Mouse (Mus musculus): Measurements from ENCODE around the gene Tatdn3. TPM values are rescaled to one million over a fixed set of nuclear protein-coding genes. Genes with fewer than 3 reads are reported as not detected.

Gene Tatdn3
- total and polyA plus RNA-seq, 2 experiments = 9.4 to 16.3 TPM

GRCm38 (mm10) chr1:191020217-191020924 lies 42.4 kb downstream of the Tatdn3 start:
- DNase-seq (ENCODE audit: extremely low read depth, low read depth, low spot score) = no peak
- Histone ChIP-seq H3K36me3 (ENCODE audit: control insufficient read depth, insufficient read depth, low read length) (peaks cover 1% of the 10 kb centered on the region; the same call in 1 of the 2 replicates), H3K27me3 (ENCODE audit: control insufficient read depth, insufficient read depth, low read length) (no peaks in the 10 kb centered on the region), H3K4me1 (ENCODE audit: control insufficient read depth, insufficient read depth, low read length) (peaks cover 5% of the 10 kb centered on the region), H3K79me2 (ENCODE audit: control insufficient read depth, insufficient read depth, low read length) (no peaks in the 10 kb centered on the region; the same call in 1 of the 2 replicates), H3K9ac (ENCODE audit: low read depth, low read length) (no peak overlapping the region), H3K4me3 (ENCODE audit: insufficient read depth, low read depth, low read length) (no peak overlapping the region), H3K27ac (replicated peaks; ENCODE audit: insufficient read depth, low read depth, low read length) (no peak overlapping the region)
- TF ChIP-seq POLR2A (IDR thresholded peaks at IDR 0.05; ENCODE audit: extremely low read depth, insufficient read depth, low read length) = no peak
- TF ChIP-seq CTCF (IDR thresholded peaks at IDR 0.05; ENCODE audit: low read depth, low read length) = no peak
- 86% methylated on average over 3 of the region's 3 CpGs for WGBS

DNA sequence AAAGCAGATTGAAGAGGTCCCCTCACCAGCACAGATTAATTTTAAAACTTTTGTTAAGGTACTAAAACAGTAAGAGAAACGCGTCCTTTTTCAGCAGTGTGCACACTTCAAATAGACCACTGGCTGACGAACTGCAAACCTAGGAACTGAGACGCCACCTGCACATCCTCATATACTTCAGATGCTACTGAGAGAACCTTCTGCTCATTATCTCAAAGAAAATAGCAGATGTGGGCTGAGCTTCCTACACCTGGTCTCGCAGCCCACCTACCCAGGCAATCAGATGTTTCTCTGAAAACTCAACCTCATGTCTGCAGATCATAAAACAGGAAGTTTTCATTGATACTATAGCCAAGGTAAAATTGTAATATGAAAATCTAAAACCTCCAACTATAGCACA lies 42.9 kb downstream of the Tatdn3 start:
- DNase-seq (ENCODE audit: extremely low read depth, low read depth, low spot score) = no peak
- WGBS = 95% methylated on average over 5 of the region's 5 CpGs
- H3K27ac ChIP-seq (replicated peaks; ENCODE audit: insufficient read depth, low read depth, low read length) = no peak overlapping the region
- no peak overlapping the region for H3K9ac ChIP-seq (ENCODE audit: low read depth, low read length)
- no peaks in the 10 kb centered on the region for H3K27me3 ChIP-seq (ENCODE audit: control insufficient read depth, insufficient read depth, low read length)
- no peaks in the 10 kb centered on the region for H3K79me2 ChIP-seq (ENCODE audit: control insufficient read depth, insufficient read depth, low read length)
- H3K4me1 ChIP-seq (ENCODE audit: control insufficient read depth, insufficient read depth, low read length) = no peaks in the 10 kb centered on the region
- TF ChIP-seq POLR2A (IDR thresholded peaks at IDR 0.05; ENCODE audit: extremely low read depth, insufficient read depth, low read length) = no peak
- no peak for TF ChIP-seq CTCF (IDR thresholded peaks at IDR 0.05; ENCODE audit: low read depth, low read length)
- peaks cover 4% of the 10 kb centered on the region; the same call in 1 of the 2 replicates for H3K36me3 ChIP-seq (ENCODE audit: control insufficient read depth, insufficient read depth, low read length)
- H3K4me3 ChIP-seq (ENCODE audit: insufficient read depth, low read depth, low read length) = no peak overlapping the region

GRCm38 (mm10) chr1:191014271-191014670 lies 48.5 kb downstream of the Tatdn3 start:
- peaks cover 16% of the 10 kb centered on the region; the same call in 1 of the 2 replicates for H3K36me3 ChIP-seq (ENCODE audit: control insufficient read depth, insufficient read depth, low read length)
- no peaks in the 10 kb centered on the region for H3K79me2 ChIP-seq (ENCODE audit: control insufficient read depth, insufficient read depth, low read length)
- DNase-seq (ENCODE audit: extremely low read depth, low read depth, low spot score) = no peak
- H3K4me1 ChIP-seq (ENCODE audit: control insufficient read depth, insufficient read depth, low read length) = no peaks in the 10 kb centered on the region
- H3K4me3 ChIP-seq (ENCODE audit: insufficient read depth, low read depth, low read length) = no peak overlapping the region
- H3K27me3 ChIP-seq (ENCODE audit: control insufficient read depth, insufficient read depth, low read length) = no peaks in the 10 kb centered on the region
- WGBS = 99% methylated on average over 3 of the region's 3 CpGs
- TF ChIP-seq POLR2A (IDR thresholded peaks at IDR 0.05; ENCODE audit: extremely low read depth, insufficient read depth, low read length) (no peak), CTCF (IDR thresholded peaks at IDR 0.05; ENCODE audit: low read depth, low read length) (no peak)
- no peak overlapping the region for H3K27ac ChIP-seq (replicated peaks; ENCODE audit: insufficient read depth, low read depth, low read length)
- H3K9ac ChIP-seq (ENCODE audit: low read depth, low read length) = no peak overlapping the region

GRCm38 (mm10) chr1:191008707-191009106 lies 54.0 kb downstream of the Tatdn3 start:
- peaks cover 32% of the 10 kb centered on the region for H3K36me3 ChIP-seq (ENCODE audit: control insufficient read depth, insufficient read depth, low read length)
- no peak overlapping the region for H3K27ac ChIP-seq (replicated peaks; ENCODE audit: insufficient read depth, low read depth, low read length)
- DNase-seq (ENCODE audit: extremely low read depth, low read depth, low spot score) = no peak
- no peaks in the 10 kb centered on the region for H3K79me2 ChIP-seq (ENCODE audit: control insufficient read depth, insufficient read depth, low read length)
- TF ChIP-seq CTCF (IDR thresholded peaks at IDR 0.05; ENCODE audit: low read depth, low read length) = peak; percentile 18; the same call in 1 of the 2 replicates
- no peak for TF ChIP-seq POLR2A (IDR thresholded peaks at IDR 0.05; ENCODE audit: extremely low read depth, insufficient read depth, low read length)
- H3K4me1 ChIP-seq (ENCODE audit: control insufficient read depth, insufficient read depth, low read length) = no peaks in the 10 kb centered on the region
- no peaks in the 10 kb centered on the region for H3K27me3 ChIP-seq (ENCODE audit: control insufficient read depth, insufficient read depth, low read length)
- no peak overlapping the region for H3K4me3 ChIP-seq (ENCODE audit: insufficient read depth, low read depth, low read length)
- H3K9ac ChIP-seq (ENCODE audit: low read depth, low read length) = no peak overlapping the region
- WGBS = 98% methylated on average over 5 of the region's 5 CpGs

DNA sequence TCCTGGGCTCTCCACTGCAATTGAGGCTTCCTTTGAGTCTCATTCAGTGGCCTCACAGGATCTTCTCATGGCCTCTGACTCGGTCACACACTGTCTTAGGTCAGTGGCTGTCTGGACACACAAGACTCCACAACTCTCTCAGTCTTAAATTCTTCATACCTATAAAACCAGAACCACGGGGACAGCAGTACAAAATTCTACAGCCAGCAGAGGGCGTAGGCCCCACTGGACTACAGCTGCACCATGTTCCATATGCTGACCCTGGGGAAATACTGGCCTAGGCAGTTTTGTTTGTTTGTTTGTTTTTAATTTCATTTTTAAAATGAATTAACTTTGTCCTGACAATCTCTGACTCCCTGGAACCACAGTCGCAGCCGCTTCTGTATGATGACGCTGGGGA lies 60.5 kb downstream of the Tatdn3 start:
- H3K4me3 ChIP-seq (ENCODE audit: insufficient read depth, low read depth, low read length) = no peak overlapping the region
- 74% methylated on average over 6 of the region's 6 CpGs for WGBS
- no peak overlapping the region for H3K9ac ChIP-seq (ENCODE audit: low read depth, low read length)
- H3K36me3 ChIP-seq (ENCODE audit: control insufficient read depth, insufficient read depth, low read length) = peaks cover 6% of the 10 kb centered on the region
- H3K79me2 ChIP-seq (ENCODE audit: control insufficient read depth, insufficient read depth, low read length) = no peaks in the 10 kb centered on the region
- H3K27me3 ChIP-seq (ENCODE audit: control insufficient read depth, insufficient read depth, low read length) = no peaks in the 10 kb centered on the region
- TF ChIP-seq CTCF (IDR thresholded peaks at IDR 0.05; ENCODE audit: low read depth, low read length) (peak; percentile 30; the same call in 1 of the 2 replicates), POLR2A (IDR thresholded peaks at IDR 0.05; ENCODE audit: extremely low read depth, insufficient read depth, low read length) (no peak)
- H3K4me1 ChIP-seq (ENCODE audit: control insufficient read depth, insufficient read depth, low read length) = no peaks in the 10 kb centered on the region
- H3K27ac ChIP-seq (replicated peaks; ENCODE audit: insufficient read depth, low read depth, low read length) = no peak overlapping the region
- no peak for DNase-seq (ENCODE audit: extremely low read depth, low read depth, low spot score)

DNA sequence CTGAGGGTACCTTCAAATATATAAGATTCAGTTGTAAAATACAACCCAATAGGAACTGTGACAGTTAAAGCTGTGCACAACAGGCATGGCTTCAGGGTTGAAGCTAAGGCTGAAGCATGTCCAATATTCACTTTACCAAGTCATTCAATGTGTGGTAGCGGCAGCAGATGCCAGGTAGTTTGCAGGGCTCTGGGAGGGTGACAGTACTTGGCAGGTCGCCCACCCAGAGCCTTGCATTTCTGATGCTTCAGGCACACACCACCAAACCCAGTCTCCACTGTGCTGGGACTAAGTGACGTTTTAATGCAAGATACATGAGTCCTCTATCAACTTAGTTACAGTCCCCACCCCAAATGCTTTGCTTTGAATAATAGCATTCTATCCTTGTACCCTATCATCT lies 62.0 kb downstream of the Tatdn3 start:
- H3K9ac ChIP-seq (ENCODE audit: low read depth, low read length) = no peak overlapping the region
- DNase-seq (ENCODE audit: extremely low read depth, low read depth, low spot score) = no peak
- no peak for TF ChIP-seq POLR2A (IDR thresholded peaks at IDR 0.05; ENCODE audit: extremely low read depth, insufficient read depth, low read length)
- TF ChIP-seq CTCF (IDR thresholded peaks at IDR 0.05; ENCODE audit: low read depth, low read length) = no peak

More for the DNA sequence above, 62.0 kb downstream of the Tatdn3 start:
- 92% methylated on average over 3 of the region's 3 CpGs for WGBS
- H3K4me1 ChIP-seq (ENCODE audit: control insufficient read depth, insufficient read depth, low read length) = no peaks in the 10 kb centered on the region
- H3K27ac ChIP-seq (replicated peaks; ENCODE audit: insufficient read depth, low read depth, low read length) = no peak overlapping the region
- no peaks in the 10 kb centered on the region for H3K27me3 ChIP-seq (ENCODE audit: control insufficient read depth, insufficient read depth, low read length)
- no peaks in the 10 kb centered on the region for H3K36me3 ChIP-seq (ENCODE audit: control insufficient read depth, insufficient read depth, low read length)
- H3K79me2 ChIP-seq (ENCODE audit: control insufficient read depth, insufficient read depth, low read length) = no peaks in the 10 kb centered on the region
- no peak overlapping the region for H3K4me3 ChIP-seq (ENCODE audit: insufficient read depth, low read depth, low read length)

Measured in liver, adult 2 months (tissue).